Mouse (Mus musculus): ENCODE results near the gene Gm5460.

Gene Gm5460

GRCm38 (mm10) chr14:34071665-34072064 lies 55.1 kb downstream of the Gm5460 start:
- ATAC-seq (ENCODE audit: insufficient number of reproducible peaks, low FRiP score, low TSS enrichment) = no peak

- no peak for ATAC-seq (ENCODE audit: insufficient number of reproducible peaks, low FRiP score, low TSS enrichment)
Observed at GRCm38 (mm10) chr14:34075346-34075745, 58.8 kb downstream of the Gm5460 start.

- no peak for ATAC-seq (ENCODE audit: insufficient number of reproducible peaks, low FRiP score, low TSS enrichment)
Observed at GRCm38 (mm10) chr14:34077222-34077621, 60.7 kb downstream of the Gm5460 start.

- no peak for ATAC-seq (ENCODE audit: insufficient number of reproducible peaks, low FRiP score, low TSS enrichment)
Observed at GRCm38 (mm10) chr14:34078293-34078692, 61.7 kb downstream of the Gm5460 start.

- peak; percentile 60; the same call in 1 of the 2 replicates for ATAC-seq (ENCODE audit: insufficient number of reproducible peaks, low FRiP score, low TSS enrichment)
Observed at GRCm38 (mm10) chr14:34080321-34080997, 63.9 kb downstream of the Gm5460 start.

- no peak for ATAC-seq (ENCODE audit: insufficient number of reproducible peaks, low FRiP score, low TSS enrichment)
Observed at GRCm38 (mm10) chr14:34085731-34086130, 69.2 kb downstream of the Gm5460 start, which contains the start of gene Anxa8. Gene Anxa8 (plus strand): TSS chr14:34085981.

- ATAC-seq (ENCODE audit: insufficient number of reproducible peaks, low FRiP score, low TSS enrichment) = no peak
Observed at GRCm38 (mm10) chr14:34086806-34087205, 70.2 kb downstream of the Gm5460 start.

GRCm38 (mm10) chr14:34087856-34088398 lies 71.4 kb downstream of the Gm5460 start:
- ATAC-seq (ENCODE audit: insufficient number of reproducible peaks, low FRiP score, low TSS enrichment) = no peak

- ATAC-seq (ENCODE audit: insufficient number of reproducible peaks, low FRiP score, low TSS enrichment) = 0 out of 2 replicates have a peak, but pooled peaks have one; percentile 16
Observed at GRCm38 (mm10) chr14:34089796-34090195, 73.2 kb downstream of the Gm5460 start.

- no peak for ATAC-seq (ENCODE audit: insufficient number of reproducible peaks, low FRiP score, low TSS enrichment)
Observed at GRCm38 (mm10) chr14:34091475-34091874, 74.9 kb downstream of the Gm5460 start.

GRCm38 (mm10) chr14:34092856-34093255 lies 76.3 kb downstream of the Gm5460 start:
- no peak for ATAC-seq (ENCODE audit: insufficient number of reproducible peaks, low FRiP score, low TSS enrichment)

- ATAC-seq (ENCODE audit: insufficient number of reproducible peaks, low FRiP score, low TSS enrichment) = no peak
Observed at GRCm38 (mm10) chr14:34096161-34096560, 79.6 kb downstream of the Gm5460 start.

Measured in cerebellum, adult (tissue).